Comparison of ENCODE assay signal across 23 mouse cellular contexts in genomic region chr6:134360079-134360478, GRCm38 (mm10). TPM values are rescaled to one million over a fixed set of nuclear protein-coding genes. Genes with fewer than 3 reads are reported as not detected.
DNase-seq lines count a peak whose midpoint lies in the region; ATAC-seq lines count a peak whose summit lies in the region.
"Had no signal": no experiment of that assay in that cellular context is flagged by ENCODE, and none has a peak within 500 bp of the region (broad histone marks: within the 10 kb centered on the region; RNA-seq: fewer than 3 reads in every experiment).

No protein-coding gene starts in this region.

- ATAC-seq in CD4-positive, CD25-positive, alpha-beta regulatory T cell, adult 4 months: peak; percentile 38
- peak; percentile 55 for ATAC-seq in activated CD4-positive, CD25-positive, alpha-beta regulatory T cell, adult 4 months
- peak; percentile 51 for ATAC-seq in inflammation-experienced regulatory T-cells, adult 6 months
- ATAC-seq: forebrain, embryonic 13.5 days; forebrain, embryonic 15.5 days; forebrain, postnatal 0 days; Patski had no signal

- DNase-seq in CD4-positive, CD25-positive, alpha-beta regulatory T cell, adult 2 months (ENCODE audit: low read depth, low spot score): peak; percentile 43
- no peak for DNase-seq in kidney, adult 8-10 months
- no peak for DNase-seq in layer of hippocampus, adult 8-10 months (ENCODE audit: low spot score in 2 of 2)
- no peak for DNase-seq in MN1 (ENCODE audit: low spot score)
- DNase-seq in frontal cortex, adult 2 months (ENCODE audit: extremely low spot score in 1 of 2, low spot score in 1 of 2): no peak
- DNase-seq: adrenal gland, adult 8-10 months; adrenal gland, postnatal 14 days; adrenal gland, postnatal 36 days; cerebellum, adult 11-12 months; cerebellum, adult 2 months; cerebellum, adult 9-10 months; cerebellum, postnatal 10 days; cerebellum, postnatal 25 days; forebrain, postnatal 0 days had no signal

RNA-seq across cellular contexts. Expression of gene Bcl2l14, which starts 36.0 kb away (rescaled TPM):
- 1 to 10 TPM; 2.8 to 3.0 TPM for polyA plus RNA-seq in CD4-positive, CD25-positive, alpha-beta regulatory T cell, adult 4 months (2017; shearing (Covaris generic))
- under 1 TPM; 0.48 to 0.81 TPM for polyA plus RNA-seq in activated CD4-positive, CD25-positive, alpha-beta regulatory T cell, adult 4 months (2017; shearing (Covaris generic))
- 1 to 10 TPM in 2 of 3 experiments, under 1 TPM in 1; 0.79 to 2.6 (median 1.1) TPM for polyA plus RNA-seq in inflammation-experienced regulatory T-cells, adult 6 months (2017; shearing (Covaris generic))
- total RNA-seq in layer of hippocampus, adult 8-10 months (2022): not detected
- not detected in 2 replicates for polyA plus RNA-seq in frontal cortex, adult 2 months (2012; rRNA removed)
- total RNA-seq: adrenal gland, adult 18-20 months; adrenal gland, postnatal 36 days; forebrain, postnatal 0 days had no signal
- polyA plus RNA-seq: C2C12; cerebellum, adult 2 months; cortical plate, adult 2 months; forebrain, embryonic 13.5 days; forebrain, embryonic 15.5 days; forebrain, postnatal 0 days; Patski had no signal
